ENCODE assay signal across 1 mouse cellular context in genomic region chr8:111058946-111059572, GRCm38 (mm10).
TF ChIP-seq lines count a peak whose summit lies in the region.

No protein-coding gene starts in this region.

TF ChIP-seq in myocyte, 11 proteins besides CTCF, POLR2A, EP300 and RAD21 (continued from another document):
- TF ChIP-seq TCF12 (IDR thresholded peaks at IDR 0.05; ENCODE audit: insufficient read depth, poor library complexity, severe bottlenecking), result no peak
TF ChIP-seq in myocyte: peak in this region for 1.
